Mouse (Mus musculus): ENCODE results near the gene Tbx3.

The Tbx3 gene

GRCm38 (mm10) chr5:119709826-119710559, 39.5 kb downstream of the Tbx3 start:
- no peak for DNase-seq

- no peak for DNase-seq
These were observed 40.3 kb downstream of the Tbx3 start for GRCm38 (mm10) chr5:119710756-119711155.

- DNase-seq, result no peak
These were observed 41.2 kb downstream of the Tbx3 start for GRCm38 (mm10) chr5:119711626-119712025.

GRCm38 (mm10) chr5:119712679-119713246, 42.3 kb downstream of the Tbx3 start:
- peak; percentile 72 to 75 for DNase-seq

GRCm38 (mm10) chr5:119720471-119721265, 50.2 kb downstream of the Tbx3 start:
- no peak for DNase-seq

GRCm38 (mm10) chr5:119732978-119733377, 62.5 kb downstream of the Tbx3 start:
- no peak for DNase-seq

Measured in cerebellum, postnatal 36 days (tissue).